Mouse (Mus musculus): ENCODE data around the gene Cks1b. TPM values are rescaled to one million over a fixed set of nuclear protein-coding genes. Genes with fewer than 3 reads are reported as not detected.
"Not testable (repeated sequence)": the region's sequence is repeated elsewhere in the genome, so short reads cannot be mapped to it uniquely, and the experiment has no call there.

Cks1b gene
- polyA plus RNA-seq, 1 experiment, result 10.9 TPM

DNA sequence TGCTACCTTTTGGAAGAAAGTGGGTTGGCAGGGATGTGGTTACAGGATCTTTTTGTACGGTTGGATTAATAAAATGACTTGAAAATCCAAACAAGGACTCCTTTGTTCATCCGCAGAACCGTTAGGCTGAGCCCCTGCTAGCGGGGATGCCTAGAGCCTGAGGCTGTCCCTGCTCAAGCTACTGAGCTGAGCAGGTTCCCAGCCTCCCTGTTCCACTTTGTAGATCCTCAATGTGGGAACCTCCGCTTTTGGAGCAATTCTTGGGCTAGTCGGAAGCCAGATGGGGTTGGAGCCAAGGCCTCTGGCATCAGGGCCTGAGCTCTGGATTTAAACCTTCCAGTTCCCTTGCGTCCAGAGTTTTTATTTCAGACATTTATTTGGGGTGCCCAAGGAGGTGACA lies 16.9 kb upstream of the Cks1b start:
- Histone ChIP-seq H3K27ac (replicated peaks; ENCODE audit: low read depth, low read length) (no peak overlapping the region), H3K4me1 (ENCODE audit: control insufficient read depth, insufficient read depth, insufficient read length, low read length) (peaks cover 14% of the 10 kb centered on the region; the same call in 1 of the 2 replicates), H3K4me3 (ENCODE audit: insufficient read depth, low read depth, low read length) (no peak overlapping the region)

DNA sequence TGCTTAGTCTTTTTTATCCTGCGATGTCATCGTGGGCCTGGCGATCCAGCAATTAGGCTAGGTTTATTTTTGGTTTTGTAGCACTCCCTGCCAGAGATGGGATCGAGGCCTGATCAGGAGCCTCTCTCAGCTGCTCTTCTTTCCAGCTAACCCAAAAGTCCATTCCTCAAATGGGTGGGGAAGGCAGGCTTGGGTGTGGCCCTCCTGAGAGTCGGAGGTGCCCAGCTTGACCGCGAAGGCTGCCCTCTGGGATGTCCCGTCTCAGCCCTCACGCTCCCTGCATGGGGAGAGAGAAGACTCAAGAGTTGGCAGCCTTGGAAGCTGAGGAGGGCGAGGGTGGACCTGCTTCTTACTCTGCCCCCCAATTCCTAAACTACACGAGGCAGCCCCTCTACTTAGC lies 16.3 kb upstream of the Cks1b start:
- Histone ChIP-seq H3K27ac (replicated peaks; ENCODE audit: low read depth, low read length) (no peak overlapping the region), H3K4me1 (ENCODE audit: control insufficient read depth, insufficient read depth, insufficient read length, low read length) (peaks cover 14% of the 10 kb centered on the region; the same call in 1 of the 2 replicates), H3K4me3 (ENCODE audit: insufficient read depth, low read depth, low read length) (no peak overlapping the region)

DNA sequence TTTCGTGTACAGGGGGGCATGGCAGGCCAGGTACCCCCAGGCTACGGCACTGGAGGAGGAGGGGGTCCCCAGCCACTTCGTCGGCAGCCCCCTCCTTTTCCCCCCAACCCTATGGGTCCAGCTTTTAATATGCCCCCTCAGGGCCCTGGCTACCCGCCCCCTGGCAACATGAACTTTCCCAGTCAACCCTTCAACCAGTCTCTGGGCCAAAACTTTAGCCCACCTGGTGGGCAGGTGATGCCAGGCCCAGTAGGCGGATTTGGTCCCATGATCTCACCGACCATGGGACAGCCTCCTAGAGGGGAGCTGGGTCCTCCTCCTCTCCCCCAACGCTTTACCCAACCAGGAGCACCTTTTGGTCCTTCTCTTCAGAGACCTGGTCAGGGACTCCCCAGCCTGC lies 14.4 kb upstream of the Cks1b start:
- H3K4me3 ChIP-seq (ENCODE audit: insufficient read depth, low read depth, low read length), result no peak overlapping the region
- no peak overlapping the region for H3K27ac ChIP-seq (replicated peaks; ENCODE audit: low read depth, low read length)
- H3K4me1 ChIP-seq (ENCODE audit: control insufficient read depth, insufficient read depth, insufficient read length, low read length), result peaks cover 11% of the 10 kb centered on the region; the same call in 1 of the 2 replicates

DNA sequence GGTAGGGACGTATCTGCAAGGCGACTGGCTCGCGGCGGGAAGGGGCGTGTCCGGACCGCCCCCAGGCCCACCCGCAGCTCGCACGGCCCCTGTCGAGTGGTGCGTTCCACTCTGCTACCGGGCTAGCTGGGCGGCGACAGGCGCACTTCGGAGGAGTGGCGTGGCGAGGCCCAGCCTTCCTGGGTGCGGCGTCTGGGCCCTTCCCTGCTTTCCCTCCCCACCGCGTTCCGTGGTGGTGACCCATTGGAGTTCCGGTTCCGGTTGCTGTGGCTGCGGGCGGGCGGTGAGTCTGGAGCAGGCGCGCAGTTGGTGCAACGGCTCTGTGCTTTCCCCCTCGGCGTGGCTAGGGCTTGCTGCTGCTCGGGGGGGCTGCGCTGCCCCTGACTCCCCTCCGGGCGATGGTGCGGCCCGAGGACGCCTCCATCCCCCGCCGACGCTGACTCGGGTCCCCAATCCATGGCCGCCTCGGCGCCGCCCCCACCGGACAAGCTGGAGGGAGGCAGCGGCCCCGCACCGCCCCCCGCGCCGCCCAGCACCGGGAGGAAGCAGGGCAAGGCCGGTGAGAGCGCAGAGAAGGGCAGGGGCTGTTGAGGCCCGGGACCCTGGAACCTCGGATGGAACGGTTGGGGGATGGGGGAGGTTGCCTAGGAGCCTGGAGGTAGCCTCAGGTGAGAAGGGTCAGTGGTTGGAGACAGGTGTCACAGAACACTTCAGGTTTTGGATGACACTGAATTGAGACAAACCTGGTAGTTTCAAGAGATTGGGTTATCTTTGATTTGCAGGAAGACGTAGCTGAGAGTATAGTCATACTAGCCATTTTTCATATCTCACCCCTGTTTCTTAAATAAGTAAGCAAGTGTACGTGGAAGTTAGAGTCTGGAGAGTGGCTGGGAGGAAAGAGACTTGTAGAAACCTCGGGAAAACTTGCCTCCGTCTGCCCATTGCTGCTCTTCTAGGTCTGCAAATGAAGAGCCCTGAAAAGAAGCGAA lies 12.3 kb upstream of the Cks1b start, which contains the start of gene Pygo2:
Gene Pygo2 (plus strand): TSS at position 44 of the 989 bp plus-strand sequence.
- peaks cover 5% of the 10 kb centered on the region; the same call in 1 of the 2 replicates for H3K4me1 ChIP-seq (ENCODE audit: control insufficient read depth, insufficient read depth, insufficient read length, low read length)
- H3K27ac ChIP-seq (replicated peaks; ENCODE audit: low read depth, low read length), result peak within 1 kb of the TSS; percentile 66
- peak within 1 kb of the TSS; percentile 79 for H3K4me3 ChIP-seq (ENCODE audit: insufficient read depth, low read depth, low read length)

DNA sequence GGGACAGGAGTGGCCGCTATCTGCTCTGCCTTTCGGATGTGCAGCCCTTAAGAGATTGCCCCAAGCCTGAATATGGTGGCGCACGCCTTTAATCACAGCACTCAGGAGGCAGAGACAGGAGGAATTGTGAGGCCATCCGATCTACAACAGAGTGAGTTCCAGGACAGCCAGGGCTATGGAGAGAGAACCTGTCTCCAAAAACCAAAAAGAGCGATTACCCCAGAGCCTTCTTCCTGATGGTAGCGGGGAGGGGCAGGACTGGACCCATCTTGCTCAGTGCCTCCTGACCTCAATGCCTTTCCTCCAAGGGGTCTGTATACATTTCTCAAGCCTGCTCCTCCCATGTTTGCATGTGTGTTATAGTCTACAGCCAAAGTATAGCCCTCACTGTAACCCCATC lies 10.8 kb upstream of the Cks1b start:
- not testable (repeated sequence) for H3K4me1 ChIP-seq (ENCODE audit: control insufficient read depth, insufficient read depth, insufficient read length, low read length); H3K27ac ChIP-seq (replicated peaks; ENCODE audit: low read depth, low read length); H3K4me3 ChIP-seq (ENCODE audit: insufficient read depth, low read depth, low read length)

DNA sequence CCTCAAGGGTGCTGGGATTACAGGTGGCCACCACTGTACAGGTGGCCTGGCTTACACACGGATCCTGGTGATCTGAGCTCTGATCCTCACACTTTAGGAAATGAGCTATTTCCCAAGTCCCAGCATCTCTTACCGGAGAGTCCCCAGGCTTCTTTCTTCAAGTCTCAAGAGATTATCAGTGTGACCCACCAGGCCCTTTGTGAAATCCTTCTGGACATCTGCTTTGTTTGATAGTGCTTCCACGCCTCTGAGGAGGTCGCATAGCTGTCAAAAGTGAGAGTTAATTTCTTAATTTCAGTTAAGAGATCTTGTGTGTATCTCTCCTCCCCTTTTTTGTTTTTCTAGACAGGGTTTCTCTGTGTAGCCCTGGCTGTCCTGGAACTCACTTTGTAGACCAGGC lies 7.7 kb upstream of the Cks1b start:
- Histone ChIP-seq H3K27ac (replicated peaks; ENCODE audit: low read depth, low read length) (no peak overlapping the region), H3K4me1 (ENCODE audit: control insufficient read depth, insufficient read depth, insufficient read length, low read length) (peaks cover 6% of the 10 kb centered on the region), H3K4me3 (ENCODE audit: insufficient read depth, low read depth, low read length) (no peak overlapping the region)

DNA sequence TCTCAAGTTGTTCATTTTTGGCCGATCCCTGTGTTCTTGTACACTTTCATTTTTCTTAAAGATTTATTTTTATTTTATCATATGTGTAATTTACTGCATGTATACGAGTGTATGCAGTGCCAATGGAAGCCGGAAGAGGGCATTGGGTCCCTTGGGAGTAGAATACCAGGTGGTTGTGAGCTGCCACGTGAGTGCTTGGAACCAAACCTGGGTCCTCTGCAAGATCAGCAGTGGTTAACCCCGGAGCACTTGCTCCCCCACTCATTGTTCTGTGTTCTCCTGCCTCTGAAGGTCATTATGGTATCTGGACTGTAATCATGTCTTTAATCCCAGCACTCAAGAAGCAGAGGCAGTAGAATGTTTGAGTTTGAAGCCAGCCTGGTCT lies 7.0 kb upstream of the Cks1b start:
- Histone ChIP-seq H3K27ac (replicated peaks; ENCODE audit: low read depth, low read length) (no peak overlapping the region), H3K4me3 (ENCODE audit: insufficient read depth, low read depth, low read length) (no peak overlapping the region), H3K4me1 (ENCODE audit: control insufficient read depth, insufficient read depth, insufficient read length, low read length) (peaks cover 6% of the 10 kb centered on the region)

DNA sequence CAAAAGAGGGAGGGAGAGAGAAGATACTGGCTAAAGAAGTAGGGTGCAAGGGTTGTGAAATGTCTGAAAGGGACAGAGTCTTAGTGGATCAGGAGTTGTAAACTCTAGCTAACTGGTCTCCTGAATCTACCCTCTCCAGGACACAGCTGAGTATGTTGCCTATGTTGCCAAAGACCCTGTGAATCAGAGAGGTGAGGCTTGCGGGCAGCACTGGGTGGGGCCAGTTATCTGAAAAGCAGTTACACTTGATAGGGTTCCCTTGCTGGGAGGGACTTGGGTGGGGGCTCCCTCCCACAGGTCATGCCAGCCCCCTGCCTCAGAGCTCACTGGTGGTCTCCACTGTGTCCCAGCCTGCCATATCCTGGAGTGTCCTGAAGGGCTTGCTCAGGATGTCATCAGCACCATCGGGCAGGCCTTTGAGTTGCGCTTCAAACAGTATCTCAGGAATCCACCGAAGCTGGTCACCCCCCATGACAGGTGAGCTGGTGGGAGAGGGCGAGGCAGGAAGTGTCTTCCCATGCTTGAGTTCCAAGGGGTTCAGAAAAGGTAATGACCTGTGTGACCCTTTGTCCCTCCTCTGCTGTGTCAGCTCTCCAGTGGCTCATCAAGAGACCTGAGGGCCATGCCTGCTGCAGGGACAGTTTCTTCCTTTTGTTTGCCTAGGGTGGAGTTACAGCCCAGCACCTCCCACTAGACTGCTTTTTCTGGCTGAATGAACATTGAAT lies 6.4 kb upstream of the Cks1b start:
- Histone ChIP-seq H3K27ac (replicated peaks; ENCODE audit: low read depth, low read length) (no peak overlapping the region), H3K4me3 (ENCODE audit: insufficient read depth, low read depth, low read length) (no peak overlapping the region), H3K4me1 (ENCODE audit: control insufficient read depth, insufficient read depth, insufficient read length, low read length) (peaks cover 7% of the 10 kb centered on the region)

DNA sequence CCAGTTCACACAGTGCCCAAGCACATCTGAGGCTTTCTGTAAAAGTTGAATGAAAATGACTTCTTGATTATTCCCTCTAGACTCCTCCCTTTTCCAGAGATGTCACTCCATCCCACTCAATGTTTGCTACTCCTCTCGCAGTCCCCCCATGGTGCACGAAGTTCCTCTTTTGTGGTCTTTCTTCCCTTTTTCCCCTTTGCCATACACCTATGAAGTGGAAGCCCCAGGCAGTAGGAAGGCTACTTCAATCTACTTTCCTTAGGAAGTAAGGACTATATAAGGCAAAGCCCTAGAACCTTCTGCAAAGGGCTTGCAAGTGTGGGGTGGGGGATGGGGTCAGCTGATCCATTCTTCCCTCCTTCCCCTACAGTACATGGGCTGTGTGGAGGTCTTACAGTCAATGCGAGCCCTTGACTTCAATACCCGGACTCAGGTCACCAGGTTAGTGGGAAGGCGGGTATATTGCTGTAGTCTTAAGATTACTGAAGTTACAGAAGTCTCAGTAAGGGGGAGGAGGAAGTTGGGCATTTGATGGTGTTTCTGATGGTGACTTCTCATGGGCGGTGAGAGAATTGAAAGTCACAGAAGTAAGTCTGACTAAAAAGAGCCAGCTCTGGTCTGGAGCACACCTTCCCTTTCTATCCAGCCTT lies 4.5 kb upstream of the Cks1b start:
- Histone ChIP-seq H3K4me3 (ENCODE audit: insufficient read depth, low read depth, low read length) (no peak overlapping the region), H3K4me1 (ENCODE audit: control insufficient read depth, insufficient read depth, insufficient read length, low read length) (peaks cover 7% of the 10 kb centered on the region), H3K27ac (replicated peaks; ENCODE audit: low read depth, low read length) (no peak overlapping the region)

DNA sequence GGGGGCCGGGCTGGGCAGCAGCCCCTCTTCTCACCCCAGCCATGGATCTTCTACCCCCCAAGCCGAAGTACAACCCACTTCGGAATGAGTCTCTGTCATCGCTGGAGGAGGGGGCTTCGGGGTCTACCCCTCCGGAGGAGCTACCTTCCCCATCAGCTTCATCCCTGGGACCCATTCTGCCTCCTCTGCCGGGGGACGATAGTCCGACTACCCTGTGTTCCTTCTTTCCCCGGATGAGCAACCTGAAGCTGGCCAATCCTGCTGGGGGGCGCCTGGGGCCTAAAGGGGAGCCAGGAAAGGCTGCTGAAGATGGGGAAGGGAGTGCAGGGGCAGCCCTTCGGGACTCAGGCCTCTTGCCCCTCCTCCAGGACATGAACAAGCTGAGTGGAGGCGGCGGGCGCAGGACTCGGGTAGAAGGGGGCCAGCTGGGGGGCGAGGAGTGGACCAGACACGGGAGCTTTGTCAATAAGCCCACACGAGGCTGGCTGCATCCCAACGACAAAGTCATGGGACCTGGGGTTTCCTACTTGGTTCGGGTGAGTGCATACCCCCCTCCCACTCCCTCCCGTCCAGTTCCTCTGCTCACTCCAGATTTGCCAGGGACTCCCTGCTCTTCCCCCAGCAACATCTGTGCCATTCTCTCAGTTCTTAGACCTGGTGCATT lies 3.8 kb upstream of the Cks1b start:
- Histone ChIP-seq H3K27ac (replicated peaks; ENCODE audit: low read depth, low read length) (0 out of 2 replicates have a peak overlapping the region, but pooled peaks have one; percentile 71), H3K4me3 (ENCODE audit: insufficient read depth, low read depth, low read length) (peak overlapping the region; percentile 40), H3K4me1 (ENCODE audit: control insufficient read depth, insufficient read depth, insufficient read length, low read length) (peaks cover 7% of the 10 kb centered on the region)

DNA sequence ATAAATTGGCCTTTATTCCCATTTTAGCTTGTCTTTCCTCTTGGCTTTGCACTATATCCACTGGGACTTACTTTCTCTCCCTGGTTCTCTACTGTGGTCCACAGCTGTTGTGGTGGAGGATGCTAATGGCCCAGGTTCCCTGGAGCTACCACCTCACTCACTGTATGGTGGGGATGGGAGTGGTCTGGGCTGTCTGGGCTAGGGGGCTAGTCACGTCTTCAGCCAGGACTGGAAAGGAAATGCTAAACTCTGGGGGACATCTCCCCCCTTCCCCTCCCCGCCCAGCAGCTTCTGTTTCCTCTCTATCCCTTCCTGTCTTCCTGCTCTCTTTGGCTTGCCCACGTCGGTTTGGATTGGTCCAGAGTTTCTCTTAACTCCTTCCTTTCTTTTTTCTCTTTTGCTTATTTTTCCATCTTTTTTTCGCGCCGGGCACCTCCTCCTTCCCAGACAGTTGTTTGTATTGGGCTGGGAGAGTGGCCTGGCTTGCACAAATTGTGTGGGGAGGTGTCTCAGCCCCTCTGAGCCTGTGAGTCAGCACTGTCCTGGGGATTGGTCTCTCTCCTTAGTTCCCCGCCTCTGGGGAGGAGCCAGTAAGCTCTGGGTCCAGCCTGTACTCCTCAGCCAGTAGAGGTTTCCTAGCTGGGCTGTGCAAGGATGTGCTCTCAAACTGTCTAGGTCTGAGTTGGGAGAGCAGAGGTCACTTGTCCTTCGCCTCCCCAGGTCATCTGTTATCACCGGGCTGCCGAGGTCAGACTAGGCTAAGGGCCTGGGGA lies 3.0 kb upstream of the Cks1b start:
- peak overlapping the region; percentile 40 for H3K4me3 ChIP-seq (ENCODE audit: insufficient read depth, low read depth, low read length)
- H3K4me1 ChIP-seq (ENCODE audit: control insufficient read depth, insufficient read depth, insufficient read length, low read length), result peaks cover 7% of the 10 kb centered on the region
- peak overlapping the region; percentile 71 for H3K27ac ChIP-seq (replicated peaks; ENCODE audit: low read depth, low read length)

DNA sequence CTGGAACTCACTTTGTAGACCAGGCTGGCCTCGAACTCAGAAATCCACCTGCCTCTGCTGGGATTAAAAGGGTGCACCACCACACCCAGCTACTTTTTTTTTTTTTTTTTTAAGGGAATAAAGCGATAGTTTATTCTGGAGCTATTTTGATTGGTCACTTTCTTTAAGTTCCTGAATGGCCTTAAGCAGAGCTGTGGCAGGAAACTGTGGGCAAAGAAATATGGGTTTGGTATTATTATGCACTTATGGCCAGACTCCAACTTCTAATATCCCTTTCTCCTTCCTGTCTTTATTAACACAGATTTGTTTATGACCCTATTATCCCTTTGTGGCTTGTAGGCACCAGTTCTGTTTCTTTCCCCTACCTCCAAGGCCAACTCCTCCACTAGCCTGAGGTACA lies 2.2 kb upstream of the Cks1b start:
- H3K4me1 ChIP-seq (ENCODE audit: control insufficient read depth, insufficient read depth, insufficient read length, low read length), result peaks cover 7% of the 10 kb centered on the region

DNA sequence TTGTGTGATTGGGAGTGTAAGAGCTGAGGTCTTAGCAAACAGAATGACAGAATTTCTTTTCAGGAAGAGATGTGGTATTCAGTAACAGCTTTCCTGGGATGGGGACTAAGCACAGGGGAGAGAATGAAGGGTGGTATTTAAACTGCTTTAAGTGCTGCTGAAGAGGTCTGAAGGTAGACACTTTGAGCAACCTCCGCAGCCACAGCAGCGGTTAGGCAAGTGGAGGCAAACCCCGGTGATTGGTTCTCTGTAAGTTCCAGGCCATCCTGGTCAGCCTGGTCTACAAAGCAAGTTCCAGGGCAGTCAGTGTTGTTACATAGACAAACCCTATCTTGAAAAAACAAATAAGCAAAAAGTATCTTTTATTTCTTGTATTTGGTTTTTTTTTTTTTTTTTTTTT lies 1.8 kb upstream of the Cks1b start:
- Histone ChIP-seq H3K4me1 (ENCODE audit: control insufficient read depth, insufficient read depth, insufficient read length, low read length) (peaks cover 7% of the 10 kb centered on the region), H3K4me3 (ENCODE audit: insufficient read depth, low read depth, low read length) (peak overlapping the region; percentile 79), H3K27ac (replicated peaks; ENCODE audit: low read depth, low read length) (peak overlapping the region; percentile 98)

More for the DNA sequence above, 2.2 kb upstream of the Cks1b start:
- Histone ChIP-seq H3K4me3 (ENCODE audit: insufficient read depth, low read depth, low read length) (0 out of 2 replicates have a peak overlapping the region, but pooled peaks have one; percentile 26), H3K27ac (replicated peaks; ENCODE audit: low read depth, low read length) (peak overlapping the region; percentile 71)

DNA sequence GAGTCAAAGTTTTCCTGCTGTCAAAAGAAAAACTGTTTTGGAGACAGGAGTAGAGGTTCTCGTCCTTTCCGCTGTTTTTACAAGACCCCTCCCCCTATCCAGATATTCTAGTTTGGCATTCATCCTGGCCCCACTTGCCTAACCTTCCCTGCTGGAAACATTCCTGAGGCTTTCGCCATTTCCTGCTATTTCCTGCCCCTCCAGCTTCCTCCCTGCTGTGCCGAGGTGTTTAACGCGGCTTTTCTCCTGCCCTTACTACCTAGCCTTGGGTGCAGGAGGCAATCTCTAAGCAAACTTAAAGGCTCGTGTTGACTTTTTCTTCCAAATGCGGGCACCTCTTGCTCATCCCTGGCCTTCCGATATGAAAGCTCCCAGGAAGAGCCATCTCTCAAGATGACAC lies 1.4 kb upstream of the Cks1b start:
- Histone ChIP-seq H3K27ac (replicated peaks; ENCODE audit: low read depth, low read length) (peak overlapping the region; percentile 98), H3K4me1 (ENCODE audit: control insufficient read depth, insufficient read depth, insufficient read length, low read length) (peaks cover 7% of the 10 kb centered on the region), H3K4me3 (ENCODE audit: insufficient read depth, low read depth, low read length) (peak overlapping the region; percentile 79)

All from brown adipose tissue, adult 24 weeks (tissue).